Mouse (Mus musculus) testis, adult 2 months (tissue): ENCODE results near the gene 2410015M20Rik.
"Not testable (repeated sequence)": the region's sequence is repeated elsewhere in the genome, so short reads cannot be mapped to it uniquely, and the experiment has no call there.

ENCODE experiments used
- CTCF ChIP-seq: fragments of 200-500 bp; IDR thresholded peaks from 2 replicates; pipeline ENCODE4 v1.5.1; 2012; ENCODE audit warnings: low read depth, mild to moderate bottlenecking, inconsistent platforms, low read length, moderate library complexity; ENCODE audit not compliant: control insufficient read depth, insufficient read depth, insufficient replicate concordance
- POLR2A ChIP-seq: fragments of 200-500 bp; IDR thresholded peaks from 2 replicates; pipeline ENCODE4 v1.6.1; 2012; ENCODE audit warnings: low read depth, mild to moderate bottlenecking, inconsistent platforms, low read length, moderate library complexity; ENCODE audit not compliant: control insufficient read depth

GRCm38 (mm10) chr17:56613893-56614292, 4.3 kb upstream of the 2410015M20Rik start:
- TF ChIP-seq CTCF, POLR2A: not testable (repeated sequence)
